Mouse (Mus musculus) thymus, adult 18-20 months (tissue): ENCODE measurements around the gene Fgd2.
"Not testable (repeated sequence)": the region's sequence is repeated elsewhere in the genome, so short reads cannot be mapped to it uniquely, and the experiment has no call there.

Experiments used
- DNase-seq, 2 experiments: peaks; one replicate each; pipeline ENCODE4 v3.0.0; 2022; ENCODE audit warnings: mixed read lengths in 2 of 2

Fgd2 gene

DNA sequence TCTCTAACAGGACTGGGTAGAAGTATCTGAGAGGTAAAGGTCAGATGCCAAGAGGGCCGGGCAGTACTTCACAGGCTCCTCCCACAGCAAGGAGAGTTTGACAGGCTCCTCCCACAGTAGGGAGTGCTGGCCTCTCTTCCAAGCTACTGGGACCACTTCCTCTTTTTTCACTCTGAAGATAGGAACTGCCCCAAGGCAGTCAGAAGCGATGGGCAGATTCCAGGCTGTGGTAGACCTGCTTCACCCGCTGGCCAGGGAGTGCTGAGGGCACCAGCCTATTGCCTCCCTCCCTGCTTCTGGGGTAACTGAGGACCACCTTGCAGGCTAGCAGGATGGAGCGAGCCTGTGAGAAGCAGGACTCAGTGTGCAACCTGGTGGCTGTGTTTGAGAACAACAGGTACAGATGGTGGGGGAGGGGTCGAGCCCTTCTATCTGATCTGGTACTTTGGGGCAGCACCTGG lies at the start of gene Fgd2:
Gene Fgd2, plus strand, starts transcription at position 154 of the 461 bp plus-strand sequence.
- no peak for DNase-seq

DNA sequence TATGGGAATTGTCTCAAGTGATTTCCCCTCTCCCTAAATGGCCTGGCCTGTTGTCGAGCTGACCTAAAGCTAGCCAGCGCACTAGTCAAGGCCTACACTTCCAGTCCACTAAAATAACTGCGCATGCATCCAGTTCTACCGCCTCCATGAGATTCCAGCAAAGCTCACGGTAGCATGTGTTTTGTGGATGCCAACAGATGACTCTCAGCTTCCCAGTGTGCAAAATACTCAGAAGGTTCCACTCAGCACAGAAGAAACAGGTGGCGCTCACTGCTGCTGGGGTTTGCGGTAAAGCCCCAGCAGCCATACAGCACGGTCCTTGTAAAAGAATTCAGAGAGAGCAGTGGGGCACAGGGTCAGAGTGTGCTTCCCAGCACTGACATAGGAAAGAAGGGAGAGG lies 49.1 kb upstream of the Fgd2 start:
- no peak for DNase-seq

GRCm38 (mm10) chr17:29312082-29312481 lies 48.6 kb upstream of the Fgd2 start:
- no peak for DNase-seq

DNA sequence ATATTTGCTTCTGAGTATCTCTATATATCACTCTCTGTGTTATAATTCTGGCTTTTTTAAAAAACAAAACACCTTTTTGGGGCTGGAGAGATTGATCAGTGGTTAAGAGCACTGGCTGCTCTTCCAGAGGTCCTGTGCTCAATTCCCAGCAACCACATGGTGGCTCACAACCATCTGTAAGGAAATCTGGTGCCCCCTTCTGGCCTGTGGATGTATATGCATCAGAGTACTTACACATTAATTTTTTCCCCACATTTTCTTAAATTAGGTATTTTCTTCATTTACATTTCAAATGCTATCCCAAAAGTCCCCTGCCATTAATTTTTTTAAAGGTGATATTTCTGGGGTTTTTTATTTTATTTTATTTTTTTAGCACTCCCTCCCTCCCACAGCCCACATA lies 47.4 kb upstream of the Fgd2 start:
- DNase-seq = no peak

GRCm38 (mm10) chr17:29315672-29316465 lies 44.8 kb upstream of the Fgd2 start:
- DNase-seq = no peak

DNA sequence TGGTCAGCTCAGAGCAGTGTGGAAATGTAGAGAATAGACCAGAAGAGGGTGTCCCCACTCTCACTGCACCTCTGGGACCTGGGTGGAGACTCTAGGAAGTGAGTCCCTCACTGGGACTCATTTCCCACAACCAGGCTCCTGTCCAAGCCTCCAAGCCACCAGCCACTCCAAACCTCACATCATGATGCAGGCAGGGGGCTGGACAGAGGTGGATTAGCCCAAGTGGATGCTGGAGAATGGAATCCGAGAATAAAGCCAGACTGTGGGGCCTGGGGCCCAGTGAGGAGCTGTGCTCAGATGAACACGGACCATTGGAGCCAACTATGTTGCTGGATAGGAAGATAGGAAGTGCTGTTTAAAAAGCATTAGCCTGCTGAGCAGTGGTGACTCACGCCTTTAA lies 43.8 kb upstream of the Fgd2 start:
- DNase-seq = no peak

- DNase-seq = not testable (repeated sequence)
These were observed 43.3 kb upstream of the Fgd2 start, which contains the start of gene Pi16 for GRCm38 (mm10) chr17:29317380-29317779. Gene Pi16 (plus strand): TSS chr17:29317680.

GRCm38 (mm10) chr17:29318731-29319250 lies 41.9 kb upstream of the Fgd2 start:
- DNase-seq = no peak

- DNase-seq = no peak
These were observed 41.2 kb upstream of the Fgd2 start for GRCm38 (mm10) chr17:29319476-29319875.

DNA sequence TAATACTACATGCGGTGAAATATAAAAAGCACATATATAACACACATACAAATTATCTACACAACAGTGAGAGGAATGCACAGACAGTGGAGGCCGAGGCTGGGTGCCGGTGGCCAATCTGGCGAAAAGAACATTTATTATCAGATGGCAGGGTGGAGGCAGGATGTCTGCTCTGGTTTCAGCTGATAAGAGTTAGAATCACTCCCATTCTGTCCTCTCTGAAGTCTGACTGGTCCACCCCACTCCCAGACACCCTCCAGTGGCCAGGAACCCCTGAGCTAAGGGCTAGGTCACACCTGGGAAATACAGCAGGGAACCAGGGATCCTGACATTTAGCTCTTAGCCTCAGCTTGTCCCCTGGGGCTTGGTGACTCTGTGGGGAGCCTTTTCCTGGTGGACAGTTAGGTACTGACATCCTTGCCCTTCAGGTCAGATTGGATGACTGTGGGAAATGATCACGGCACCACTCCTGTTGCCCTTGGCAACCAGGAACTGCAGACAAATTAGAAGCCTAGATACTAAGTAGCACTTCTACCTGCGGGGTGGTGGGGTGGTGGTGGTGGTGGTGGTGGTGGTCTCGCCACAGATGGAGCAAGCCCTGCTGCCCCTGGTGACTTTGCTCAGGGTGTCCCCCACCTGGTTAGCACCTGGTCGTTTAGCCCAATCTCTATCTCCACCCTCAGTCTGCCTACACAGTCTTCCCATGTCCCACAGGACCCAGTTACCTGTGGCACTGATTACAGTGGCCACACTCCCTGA lies 40.7 kb upstream of the Fgd2 start:
- DNase-seq = no peak

DNA sequence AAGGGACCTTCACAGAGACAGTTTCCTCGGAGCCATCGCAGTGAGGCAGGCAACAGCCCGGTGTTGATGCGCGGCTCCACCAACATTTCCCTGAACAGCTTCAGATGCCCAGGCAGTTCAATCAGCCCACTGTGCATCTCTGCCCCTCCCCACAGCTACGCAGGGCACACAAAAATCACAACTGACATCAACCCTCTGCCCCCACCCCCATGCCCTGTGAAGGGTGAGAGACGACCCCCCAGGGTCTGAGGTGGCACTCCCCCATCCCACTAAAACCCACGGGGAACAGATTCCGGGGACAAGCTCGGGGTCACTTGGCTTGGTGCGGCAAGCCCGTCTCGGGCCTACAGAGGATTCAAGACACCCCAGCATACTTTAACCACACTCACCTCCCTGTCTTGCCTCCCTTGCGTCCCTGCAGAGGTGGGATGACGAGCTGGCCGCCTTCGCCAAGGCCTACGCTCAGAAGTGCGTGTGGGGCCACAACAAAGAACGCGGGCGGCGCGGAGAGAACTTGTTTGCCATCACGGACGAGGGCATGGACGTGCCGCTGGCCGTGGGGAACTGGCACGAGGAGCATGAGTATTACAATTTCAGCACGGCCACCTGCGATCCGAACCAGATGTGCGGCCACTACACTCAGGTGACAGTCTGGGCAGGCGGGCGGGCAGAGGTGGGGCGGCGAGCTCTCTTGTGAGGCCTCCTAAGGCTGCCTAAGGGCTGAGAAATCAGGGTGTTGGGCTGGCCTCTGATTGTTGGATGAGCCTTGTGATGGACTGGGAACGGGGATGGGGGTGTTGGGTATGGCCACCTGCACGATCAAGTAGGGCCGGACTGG lies 38.7 kb upstream of the Fgd2 start:
- DNase-seq = no peak

- DNase-seq = no peak
These were observed 38.1 kb upstream of the Fgd2 start for GRCm38 (mm10) chr17:29322603-29322962.

- no peak for DNase-seq
These were observed 37.1 kb upstream of the Fgd2 start for GRCm38 (mm10) chr17:29323625-29324024.

DNA sequence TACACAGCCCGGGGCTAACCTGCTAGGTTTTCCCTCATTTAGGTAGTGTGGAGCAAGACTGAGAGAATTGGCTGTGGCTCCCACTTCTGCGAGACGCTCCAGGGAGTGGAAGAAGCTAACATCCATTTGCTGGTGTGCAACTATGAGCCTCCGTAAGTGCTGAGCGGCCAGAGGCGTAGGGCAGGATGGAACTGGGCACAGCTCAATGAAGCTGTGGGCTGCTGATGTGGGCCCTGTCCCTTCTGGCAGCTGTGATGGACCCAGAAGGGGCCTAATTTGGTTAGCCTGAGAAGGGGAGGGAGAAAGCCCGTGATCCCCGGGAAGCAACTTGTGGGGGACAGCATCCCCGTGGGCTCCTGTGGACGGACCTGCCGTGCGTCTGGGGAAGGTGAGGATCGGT lies 34.9 kb upstream of the Fgd2 start:
- no peak for DNase-seq

DNA sequence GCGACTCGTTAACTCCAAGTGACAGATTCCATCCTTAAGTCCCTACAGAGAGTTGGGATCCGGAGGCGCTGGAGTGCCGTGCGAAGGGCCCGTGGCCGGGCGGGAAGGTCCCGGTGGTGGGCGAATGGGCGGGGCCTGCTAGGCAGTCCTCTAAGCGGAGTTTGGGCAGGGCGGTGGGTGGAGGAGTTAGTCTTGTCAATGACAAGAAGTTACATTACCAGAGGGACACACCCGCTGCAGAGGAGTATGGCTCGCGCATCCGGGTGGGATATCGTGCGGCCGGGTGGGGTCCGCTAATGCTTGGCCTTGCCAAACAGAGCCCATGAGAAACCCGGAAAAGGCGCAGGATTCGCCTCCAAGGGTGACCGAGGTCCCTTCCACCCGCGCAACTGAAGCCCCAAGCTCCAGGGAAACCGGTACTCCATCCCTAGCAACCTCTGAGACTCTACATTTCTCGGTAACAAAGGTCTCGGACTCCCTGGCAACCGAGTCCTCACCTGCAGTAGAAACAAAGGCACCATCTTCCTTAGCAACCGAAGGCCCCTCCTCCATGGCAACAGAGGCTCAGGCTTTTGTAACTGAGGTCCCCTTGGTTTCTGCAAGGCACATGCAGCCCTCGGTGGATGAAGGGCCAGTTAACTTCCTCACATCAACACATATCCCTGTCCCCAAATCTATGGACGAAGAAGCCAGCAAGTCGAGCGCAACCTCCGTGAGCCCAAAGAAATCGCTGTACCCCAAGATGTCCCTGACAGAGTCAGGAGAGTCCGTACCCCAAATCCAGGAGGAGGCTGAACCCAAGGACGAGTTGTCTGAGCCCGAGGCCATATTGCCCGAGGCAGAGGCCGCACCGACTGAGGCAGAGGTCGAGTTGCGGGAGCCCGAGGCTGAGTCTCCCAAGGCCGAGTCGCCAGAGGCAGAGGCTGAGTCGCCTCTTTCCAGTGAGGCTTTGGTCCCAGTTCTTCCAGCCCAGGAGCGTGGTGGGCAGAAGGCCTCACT lies 33.9 kb upstream of the Fgd2 start:
- DNase-seq = no peak

- no peak for DNase-seq
These were observed 33.0 kb upstream of the Fgd2 start for GRCm38 (mm10) chr17:29327691-29328090.

- no peak for DNase-seq
These were observed 30.5 kb upstream of the Fgd2 start for GRCm38 (mm10) chr17:29330221-29330620.

DNA sequence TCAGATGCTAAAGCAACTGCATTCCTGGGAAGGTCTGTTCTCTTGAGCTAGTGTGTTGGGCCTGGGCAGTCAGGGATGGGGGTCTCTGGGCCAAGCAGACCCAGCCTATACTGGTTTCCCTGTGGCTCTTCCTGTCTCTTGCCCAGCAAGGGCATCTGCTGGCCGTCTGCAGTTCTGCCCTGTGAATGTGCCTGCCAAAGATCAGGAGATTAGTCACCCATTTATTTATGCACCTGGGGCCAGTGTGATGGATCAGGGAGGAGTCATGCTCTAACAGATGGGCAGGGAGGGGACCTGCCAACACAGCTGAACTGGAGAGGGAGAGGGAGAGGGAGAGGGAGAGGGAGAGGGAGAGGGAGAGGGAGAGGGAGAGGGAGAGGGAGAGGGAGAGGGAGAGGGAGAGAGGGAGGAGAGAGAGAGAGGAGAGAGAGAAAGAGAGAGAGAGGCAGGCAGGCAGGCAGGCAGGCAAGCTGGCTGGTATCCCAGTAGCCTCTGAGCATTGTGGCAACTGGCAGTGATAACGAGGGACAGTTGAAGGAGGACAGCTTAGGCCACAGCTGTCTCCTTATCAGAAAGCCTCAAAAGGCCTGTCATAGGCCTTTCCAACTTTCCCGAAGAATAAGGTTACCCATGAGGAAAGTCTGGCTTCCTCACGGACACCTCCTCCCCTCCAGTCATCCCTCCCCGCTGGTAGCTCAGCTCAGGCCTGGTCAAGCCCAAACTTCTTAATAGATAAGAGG lies 29.9 kb upstream of the Fgd2 start:
- no peak for DNase-seq

DNA sequence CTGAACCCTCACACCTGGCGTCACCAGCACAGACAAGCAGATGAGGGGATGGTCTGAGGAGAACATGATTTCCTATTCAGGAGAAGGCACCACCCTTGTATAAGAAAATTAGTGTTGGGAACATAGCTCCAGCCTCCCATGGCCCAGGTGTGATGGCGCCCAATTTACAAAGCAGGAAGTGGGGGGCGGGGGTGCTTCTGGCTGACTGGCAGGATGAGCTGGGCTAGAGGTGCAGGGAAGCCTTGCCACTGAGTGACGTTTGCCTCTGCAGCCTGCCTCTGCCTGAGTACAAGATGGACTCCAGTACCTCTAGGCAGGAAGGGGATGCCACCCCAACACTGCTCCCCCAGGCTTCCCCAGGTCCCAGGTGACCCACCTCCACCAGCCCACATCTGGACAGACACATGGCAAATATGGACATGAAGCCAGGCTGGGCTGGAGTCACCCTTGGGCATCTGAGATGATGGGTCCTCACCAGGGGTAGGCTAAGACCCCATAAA lies 28.5 kb upstream of the Fgd2 start:
- DNase-seq = peak; percentile 49 to 62

DNA sequence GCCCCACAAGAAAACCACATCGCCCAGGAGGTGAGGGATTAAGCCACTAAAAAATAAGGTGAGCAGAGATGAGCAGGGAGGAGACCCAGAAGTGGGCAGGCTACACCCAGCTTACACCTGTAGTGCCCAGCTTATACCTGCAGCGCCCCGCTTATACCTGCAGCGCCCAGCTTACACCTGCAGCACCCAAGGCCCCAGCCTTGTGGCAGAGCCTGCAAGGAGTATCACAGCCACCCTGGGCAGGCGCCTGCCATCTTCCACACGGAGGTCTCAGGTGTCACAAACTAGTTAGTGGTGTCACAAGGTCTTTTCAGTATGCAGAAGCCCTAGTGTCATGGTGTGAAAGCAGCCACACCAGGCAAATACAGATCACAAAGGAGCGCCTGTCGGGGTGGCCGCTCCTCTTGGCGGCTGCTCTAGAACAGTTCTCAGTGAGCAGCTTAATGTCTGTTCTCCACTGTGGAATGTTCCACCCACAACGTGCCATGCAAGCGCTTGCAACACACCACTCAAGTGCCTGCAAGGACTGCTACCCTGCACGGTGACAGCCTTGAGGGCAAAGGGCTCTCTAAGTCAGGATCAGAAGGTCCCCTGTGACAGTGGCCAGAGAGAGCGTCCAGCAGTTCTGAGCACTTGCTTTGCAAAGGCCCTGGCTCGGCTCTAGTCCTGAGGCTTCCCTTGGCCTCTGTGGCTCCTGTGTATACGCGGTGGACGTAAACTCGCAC lies 24.3 kb upstream of the Fgd2 start:
- DNase-seq = no peak
